In genomic region chr8:94574159-94574907, GRCm38 (mm10) we compare ENCODE assay signal across 11 mouse cellular contexts. TPM values are rescaled to one million over a fixed set of nuclear protein-coding genes. Genes with fewer than 3 reads are reported as not detected.
A peak's percentile ranks its signal among the peaks of the same experiment; 100 is the strongest.
DNase-seq lines count a peak whose midpoint lies in the region; ATAC-seq lines count a peak whose summit lies in the region.
"Had no signal": no experiment of that assay in that cellular context is flagged by ENCODE, and none has a peak within 500 bp of the region (broad histone marks: within the 10 kb centered on the region; RNA-seq: fewer than 3 reads in every experiment).

No protein-coding gene starts in this region.

- H3K9me3 ChIP-seq in midbrain, embryonic 15.5 days: no peaks in the 10 kb centered on the region
- H3K9me3 ChIP-seq: lung, embryonic 15.5 days had no signal

- H3K36me3 ChIP-seq in midbrain, embryonic 15.5 days (replicated peaks): peaks cover 21% of the 10 kb centered on the region; the same call in 1 of the 2 replicates

- peak; percentile 98 for DNase-seq in cerebellum, postnatal 10 days
- peak; percentile 88 to 93 for DNase-seq in layer of hippocampus, adult 18-20 months (ENCODE audit: low spot score in 2 of 2)
- DNase-seq in thymus, postnatal 10 days (ENCODE audit: low spot score in 2 of 2): no peak
- no peak for DNase-seq in kidney, adult 9 months
- no peak for DNase-seq in urinary bladder, postnatal 25 days (ENCODE audit: low spot score)
- DNase-seq: gastrocnemius, postnatal 25 days; kidney, adult 8-10 months had no signal

- H3K4me1 ChIP-seq in midbrain, embryonic 15.5 days: 0 out of 2 replicates have a peak, but pooled peaks cover 4% of the 10 kb centered on the region
- H3K4me1 ChIP-seq: lung, embryonic 15.5 days had no signal

- peak overlapping the region; percentile 51; the same call in 1 of the 2 replicates for H3K27ac ChIP-seq in midbrain, embryonic 15.5 days
- H3K27ac ChIP-seq: lung, embryonic 15.5 days had no signal

- peak; percentile 77 for ATAC-seq in cerebellum, adult (ENCODE audit: insufficient number of reproducible peaks, low FRiP score, low TSS enrichment)
- ATAC-seq in midbrain, embryonic 15.5 days (replicated peaks): 0 out of 2 replicates have a peak, but pooled peaks have one; percentile 63
- ATAC-seq in erythroid progenitor cell, adult 5-6 weeks (replicated peaks; ENCODE audit: low FRiP score, poor library complexity, severe bottlenecking): no peak

- H3K9ac ChIP-seq in midbrain, embryonic 15.5 days: no peak overlapping the region
- H3K9ac ChIP-seq: lung, embryonic 15.5 days had no signal

- H3K4me3 ChIP-seq in midbrain, embryonic 15.5 days: no peak overlapping the region
- H3K4me3 ChIP-seq: lung, embryonic 15.5 days had no signal

- H3K4me2 ChIP-seq in midbrain, embryonic 15.5 days: no peak overlapping the region
- H3K4me2 ChIP-seq: lung, embryonic 15.5 days had no signal

- H3K27me3 ChIP-seq in midbrain, embryonic 15.5 days (replicated peaks): no peaks in the 10 kb centered on the region
- H3K27me3 ChIP-seq: lung, embryonic 15.5 days had no signal

- WGBS in midbrain, embryonic 15.5 days: 75% methylated on average over 16 of the region's 16 CpGs

RNA-seq across cellular contexts. Expression of gene Rspry1, which starts 27.4 kb away (rescaled TPM):
- total RNA-seq in layer of hippocampus, adult 18-20 months (2021): 10 to 100 TPM; 25.1 to 26.4 TPM
- polyA plus RNA-seq in midbrain, embryonic 15.5 days (2015; fragmentation: Nextera tagmentation; extraction: Ambion mirVana): 53.3 and 56.1 TPM in 2 replicates
- total RNA-seq in erythroid progenitor cell, adult 5-6 weeks (2015; ENCODE audit: low replicate concordance): 18.7 and 23.5 TPM in 2 replicates
- total RNA-seq in erythroid progenitor cell, adult 5-6 weeks (2017; ENCODE audit: low replicate concordance): 29.0 and 35.3 TPM in 2 replicates

RNA-seq across cellular contexts. Expression of gene Fam192a, which starts 27.5 kb away (rescaled TPM):
- 10 to 100 TPM; 37.7 to 46.2 TPM for total RNA-seq in layer of hippocampus, adult 18-20 months (2021)
- 75.0 and 75.2 TPM in 2 replicates for polyA plus RNA-seq in midbrain, embryonic 15.5 days (2015; fragmentation: Nextera tagmentation; extraction: Ambion mirVana)
- total RNA-seq in erythroid progenitor cell, adult 5-6 weeks (2015; ENCODE audit: low replicate concordance): 18.0 and 20.1 TPM in 2 replicates
- total RNA-seq in erythroid progenitor cell, adult 5-6 weeks (2017; ENCODE audit: low replicate concordance): 37.7 and 66.1 TPM in 2 replicates

RNA-seq across cellular contexts. Expression of gene Cpne2, which starts 41.5 kb away (rescaled TPM):
- total RNA-seq in layer of hippocampus, adult 18-20 months (2021): 10 to 100 TPM; 41.9 to 48.2 TPM
- polyA plus RNA-seq in midbrain, embryonic 15.5 days (2015; fragmentation: Nextera tagmentation; extraction: Ambion mirVana): 15.2 and 18.8 TPM in 2 replicates
- total RNA-seq in erythroid progenitor cell, adult 5-6 weeks (2015; ENCODE audit: low replicate concordance): 25.2 and 37.3 TPM in 2 replicates
- 14.5 and 18.7 TPM in 2 replicates for total RNA-seq in erythroid progenitor cell, adult 5-6 weeks (2017; ENCODE audit: low replicate concordance)

Comparison
In these comparisons a context has a peak if more than half of its experiments do, and no peak if none do; other contexts are left out.
1. DNase-seq: peak in cerebellum, postnatal 10 days (2 of 2) and layer of hippocampus, adult 18-20 months (2 of 2); none in thymus, postnatal 10 days (0 of 2), kidney, adult 9 months (single experiment) and urinary bladder, postnatal 25 days (single experiment).